ENCODE assay signal across 11 mouse cellular contexts in genomic region chr10:3367440-3367839, GRCm38 (mm10). TPM values are rescaled to one million over a fixed set of nuclear protein-coding genes. Genes with fewer than 3 reads are reported as not detected.
DNase-seq lines count a peak whose midpoint lies in the region; ATAC-seq and TF ChIP-seq lines count a peak whose summit lies in the region.
"Had no signal": no experiment of that assay in that cellular context is flagged by ENCODE, and none has a peak within 500 bp of the region (broad histone marks: within the 10 kb centered on the region; RNA-seq: fewer than 3 reads in every experiment).

No protein-coding gene starts in this region.

- H3K36me3 ChIP-seq in E14TG2a.4 (ENCODE audit: insufficient read depth, low read length) = no peaks in the 10 kb centered on the region
- no peaks in the 10 kb centered on the region for H3K36me3 ChIP-seq in forebrain, embryonic 16.5 days (ENCODE audit: control insufficient read depth, insufficient read depth)
- H3K36me3 ChIP-seq in limb, embryonic 10.5 days = no peaks in the 10 kb centered on the region

- peak overlapping the region; percentile 85 for H3K4me3 ChIP-seq in E14TG2a.4 (replicated peaks; ENCODE audit: low read length)
- H3K4me3 ChIP-seq in forebrain, embryonic 16.5 days (replicated peaks; ENCODE audit: low read length) = peak overlapping the region; percentile 70
- peak overlapping the region; percentile 65 for H3K4me3 ChIP-seq in limb, embryonic 10.5 days

- H3K9ac ChIP-seq in forebrain, embryonic 16.5 days (replicated peaks; ENCODE audit: low read depth, low read length) = peak overlapping the region; percentile 73
- H3K9ac ChIP-seq: liver, embryonic 14.5 days had no signal

- DNase-seq in embryo, embryonic 10.5 days (ENCODE audit: low spot score) = peak; percentile 11
- DNase-seq in embryo, embryonic 11 days = no peak
- peak; percentile 36 for DNase-seq in limb, embryonic 10.5 days (ENCODE audit: low spot score)
- DNase-seq in right cerebral cortex, postnatal 4 days = peak; percentile 26
- no peak for DNase-seq in adrenal gland, postnatal 36 days
- no peak for DNase-seq in c-Kit-positive CD71-positive TER-119-positive erythroid progenitor cells, embryonic 14.5 days (ENCODE audit: low spot score)

- no peak for TF ChIP-seq CTCF in E14TG2a.4 (conservative IDR thresholded peaks at IDR 0.05; ENCODE audit: low read length)

- peaks cover 16% of the 10 kb centered on the region for H3K4me1 ChIP-seq in E14TG2a.4 (replicated peaks; ENCODE audit: low read depth, low read length)
- peaks cover 5% of the 10 kb centered on the region for H3K4me1 ChIP-seq in forebrain, embryonic 16.5 days (replicated peaks; ENCODE audit: control insufficient read depth, insufficient read depth, low read length)
- peaks cover 15% of the 10 kb centered on the region for H3K4me1 ChIP-seq in limb, embryonic 10.5 days

- WGBS in forebrain, embryonic 16.5 days = 25% methylated on average over 11 of the region's 11 CpGs
- WGBS in limb, embryonic 10.5 days = 35% methylated on average over 11 of the region's 11 CpGs

- H3K27me3 ChIP-seq in E14TG2a.4 (ENCODE audit: insufficient read depth, low read length) = peaks cover 34% of the 10 kb centered on the region
- no peaks in the 10 kb centered on the region for H3K27me3 ChIP-seq in forebrain, embryonic 16.5 days (replicated peaks; ENCODE audit: control insufficient read depth, insufficient read depth, low read length)
- peaks cover 45% of the 10 kb centered on the region for H3K27me3 ChIP-seq in limb, embryonic 10.5 days (ENCODE audit: low read depth, poor library complexity, severe bottlenecking)
- H3K27me3 ChIP-seq: CH12.LX had no signal

- peak; percentile 19; the same call in 1 of the 2 replicates for ATAC-seq in forebrain, embryonic 16.5 days

- H3K4me2 ChIP-seq in forebrain, embryonic 16.5 days (ENCODE audit: low read length) = peak overlapping the region; percentile 86

- no peak overlapping the region for H3K27ac ChIP-seq in forebrain, embryonic 16.5 days (ENCODE audit: low read length)
- no peak overlapping the region for H3K27ac ChIP-seq in limb, embryonic 10.5 days
- H3K27ac ChIP-seq: liver, embryonic 14.5 days had no signal

- peaks cover 21% of the 10 kb centered on the region for H3K9me3 ChIP-seq in E14TG2a.4 (ENCODE audit: low read length)
- no peaks in the 10 kb centered on the region for H3K9me3 ChIP-seq in forebrain, embryonic 16.5 days (ENCODE audit: control insufficient read depth, low read length)
- H3K9me3 ChIP-seq in limb, embryonic 10.5 days (replicated peaks) = no peaks in the 10 kb centered on the region

RNA-seq across cellular contexts. Expression of gene Ppp1r14c, which starts 1.6 kb away (rescaled TPM):
- polyA plus RNA-seq in forebrain, embryonic 16.5 days (2015; fragmentation: Nextera tagmentation; extraction: Ambion mirVana) = 56.5 and 64.0 TPM in 2 replicates
- 1.2 and 1.5 TPM in 2 replicates for polyA plus RNA-seq in limb, embryonic 10.5 days (2016; fragmentation: Nextera tagmentation; extraction: Ambion mirVana)
- 10 to 100 TPM; 10.5 to 30.7 TPM for total RNA-seq in adrenal gland, postnatal 36 days (2021)
- total RNA-seq: CH12.LX; common myeloid progenitor, adult 5-6 weeks had no signal

Comparison
In these comparisons a context has a peak if more than half of its experiments do, and no peak if none do; other contexts are left out.
1. DNase-seq: peak in embryo, embryonic 10.5 days (single experiment), limb, embryonic 10.5 days (single experiment) and right cerebral cortex, postnatal 4 days (single experiment); none in embryo, embryonic 11 days (single experiment), adrenal gland, postnatal 36 days (0 of 2) and c-Kit-positive CD71-positive TER-119-positive erythroid progenitor cells, embryonic 14.5 days (single experiment).
2. RNA of gene Ppp1r14c, which starts 1.6 kb away (polyA plus RNA-seq): 56.5 to 64.0 TPM in forebrain, embryonic 16.5 days; 1.2 to 1.5 TPM in limb, embryonic 10.5 days; every median in the first group is over 10 times any median in the second.
3. Peak in every context shown above with its lines, with median percentiles within 50 percentile points of each other: H3K4me3 ChIP-seq.